Mouse (Mus musculus): ENCODE measurements around the gene Nars2.

Nars2 gene

DNA sequence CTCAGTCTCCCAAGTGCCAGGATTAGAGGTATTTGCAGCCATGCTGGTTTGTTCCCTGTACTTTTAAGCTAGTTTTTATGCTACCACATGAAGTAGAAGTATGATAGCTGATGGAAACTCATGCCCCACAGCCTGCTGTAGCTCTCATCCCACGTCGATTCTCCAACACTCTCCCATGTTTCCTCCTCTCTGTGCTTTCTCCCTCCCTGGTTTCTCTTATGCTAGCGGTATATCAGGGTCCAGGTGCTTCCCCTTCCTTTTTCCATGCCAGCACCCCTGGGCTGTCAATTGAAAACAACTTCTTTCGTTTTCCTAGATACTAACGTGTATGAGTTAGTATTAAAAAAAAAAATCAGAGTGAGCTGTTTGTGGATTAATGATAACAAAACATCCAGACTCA, 120.8 kb downstream of the Nars2 start:
- DNase-seq (ENCODE audit: low spot score), result no peak

- DNase-seq (ENCODE audit: low spot score), result peak; percentile 80
Measured at GRCm38 (mm10) chr7:97074974-97075373, 123.7 kb downstream of the Nars2 start.

DNA sequence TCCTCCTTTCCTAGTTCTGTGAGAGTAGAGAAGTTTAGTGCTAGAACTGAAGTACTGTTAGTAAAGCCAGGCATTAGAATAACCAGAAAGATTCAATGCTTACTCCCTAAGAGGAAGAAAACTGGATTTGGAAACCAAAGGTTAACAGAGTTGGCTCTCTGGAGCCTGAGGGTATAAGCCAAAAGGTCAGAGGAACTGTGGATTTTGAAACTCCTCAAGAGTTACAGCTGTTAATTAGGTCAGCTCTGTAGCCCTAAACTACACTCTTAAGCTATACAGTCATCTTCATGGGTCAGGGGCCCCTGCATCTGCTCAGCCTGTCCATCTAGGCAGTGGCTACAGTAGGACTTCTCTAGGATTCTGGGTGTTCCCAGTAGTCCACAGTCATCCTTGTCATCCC, 125.7 kb downstream of the Nars2 start:
- no peak for DNase-seq (ENCODE audit: low spot score)

DNA sequence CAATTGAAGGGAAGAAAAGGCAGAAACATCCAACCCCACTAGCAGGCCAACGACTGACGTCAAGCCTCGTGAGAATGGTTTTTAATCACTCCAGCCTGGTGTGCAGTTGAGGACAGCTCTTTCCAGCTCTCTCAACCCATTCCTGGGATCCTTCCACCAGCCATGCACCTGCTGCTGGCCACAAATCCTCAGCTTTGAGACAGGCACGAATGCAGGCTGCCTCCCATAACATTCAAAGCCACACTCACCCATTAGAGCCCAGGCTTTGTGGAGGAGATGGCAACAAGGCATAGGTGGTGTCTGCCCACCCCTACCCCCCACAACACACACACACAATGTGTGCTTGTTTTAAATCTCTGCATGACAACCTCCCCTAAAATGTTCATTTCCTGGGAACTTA, 127.4 kb downstream of the Nars2 start:
- DNase-seq (ENCODE audit: low spot score), result no peak

DNA sequence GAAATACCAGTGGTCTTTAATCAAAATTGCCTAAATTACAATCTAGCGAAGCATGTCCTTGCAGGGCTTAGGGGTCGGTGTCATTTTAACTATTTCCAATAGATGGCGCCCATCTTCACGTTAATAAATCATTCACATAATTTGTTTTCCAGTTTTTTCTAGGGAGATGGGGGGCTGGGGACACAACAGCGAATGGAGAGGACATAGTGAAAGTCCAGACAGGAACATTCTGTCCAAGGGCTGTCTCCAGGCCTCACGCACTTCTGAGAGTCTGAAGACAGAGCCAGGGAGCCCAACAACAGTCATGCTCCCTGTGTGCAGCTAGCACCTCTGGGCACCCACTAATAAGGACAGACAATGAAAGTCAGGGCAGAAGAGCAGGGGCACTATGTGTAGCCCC, 127.8 kb downstream of the Nars2 start:
- peak; percentile 62 for DNase-seq (ENCODE audit: low spot score)

DNA sequence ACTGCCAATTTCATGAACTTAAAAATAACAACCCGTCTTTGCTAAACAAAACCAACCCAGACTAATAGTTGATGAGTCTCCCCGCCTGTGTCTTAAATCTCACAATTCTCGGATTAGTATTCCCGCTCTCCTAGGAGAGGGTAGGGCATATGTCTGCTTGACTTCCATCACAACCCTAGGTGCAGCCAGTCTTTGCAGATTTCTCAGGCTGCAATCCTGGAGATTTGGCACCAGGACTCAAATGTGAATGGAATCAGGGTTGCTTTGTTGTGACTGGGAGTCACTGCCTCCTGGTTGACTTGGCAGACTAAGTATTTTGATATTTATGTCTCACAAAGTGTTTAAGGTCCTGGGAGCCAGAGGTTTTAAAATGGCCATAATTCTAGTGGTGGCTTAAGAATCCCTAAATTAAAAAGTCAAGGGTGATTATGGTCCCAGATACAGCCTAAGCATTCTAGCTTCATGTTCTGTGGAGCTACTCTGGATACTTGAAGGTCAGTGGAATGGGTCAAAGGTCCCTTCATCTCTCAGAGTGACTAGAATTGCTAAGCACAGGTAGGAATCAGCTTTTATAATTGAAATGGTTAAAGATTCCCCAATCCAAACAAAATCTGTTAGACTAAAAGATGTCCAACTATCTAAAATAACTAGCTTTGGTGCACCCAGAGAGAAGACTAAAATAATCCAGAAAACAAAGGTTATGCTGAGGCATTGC, 128.5 kb downstream of the Nars2 start:
- no peak for DNase-seq (ENCODE audit: low spot score)

GRCm38 (mm10) chr7:97080621-97081241, 129.4 kb downstream of the Nars2 start:
- no peak for DNase-seq (ENCODE audit: low spot score)

GRCm38 (mm10) chr7:97081242-97081958, 130.1 kb downstream of the Nars2 start, which contains the start of gene Gab2:
Gene Gab2, plus strand, starts transcription at chr7:97081586.
- DNase-seq (ENCODE audit: low spot score), result peak; percentile 75

DNA sequence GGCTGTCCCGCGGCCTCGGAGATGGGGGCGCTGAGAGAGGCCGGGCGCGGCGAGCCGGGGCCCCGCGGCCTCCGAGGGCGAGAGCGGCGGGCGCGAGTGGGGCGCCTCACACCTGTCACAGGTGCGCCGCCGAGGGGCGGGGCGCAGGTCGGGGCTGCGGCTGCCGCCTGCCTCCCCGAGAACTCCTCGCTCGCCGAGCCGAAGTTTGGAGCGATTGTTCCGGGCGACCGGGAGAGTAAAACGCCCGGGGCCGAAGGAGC, 130.6 kb downstream of the Nars2 start:
- DNase-seq (ENCODE audit: low spot score), result no peak

DNA sequence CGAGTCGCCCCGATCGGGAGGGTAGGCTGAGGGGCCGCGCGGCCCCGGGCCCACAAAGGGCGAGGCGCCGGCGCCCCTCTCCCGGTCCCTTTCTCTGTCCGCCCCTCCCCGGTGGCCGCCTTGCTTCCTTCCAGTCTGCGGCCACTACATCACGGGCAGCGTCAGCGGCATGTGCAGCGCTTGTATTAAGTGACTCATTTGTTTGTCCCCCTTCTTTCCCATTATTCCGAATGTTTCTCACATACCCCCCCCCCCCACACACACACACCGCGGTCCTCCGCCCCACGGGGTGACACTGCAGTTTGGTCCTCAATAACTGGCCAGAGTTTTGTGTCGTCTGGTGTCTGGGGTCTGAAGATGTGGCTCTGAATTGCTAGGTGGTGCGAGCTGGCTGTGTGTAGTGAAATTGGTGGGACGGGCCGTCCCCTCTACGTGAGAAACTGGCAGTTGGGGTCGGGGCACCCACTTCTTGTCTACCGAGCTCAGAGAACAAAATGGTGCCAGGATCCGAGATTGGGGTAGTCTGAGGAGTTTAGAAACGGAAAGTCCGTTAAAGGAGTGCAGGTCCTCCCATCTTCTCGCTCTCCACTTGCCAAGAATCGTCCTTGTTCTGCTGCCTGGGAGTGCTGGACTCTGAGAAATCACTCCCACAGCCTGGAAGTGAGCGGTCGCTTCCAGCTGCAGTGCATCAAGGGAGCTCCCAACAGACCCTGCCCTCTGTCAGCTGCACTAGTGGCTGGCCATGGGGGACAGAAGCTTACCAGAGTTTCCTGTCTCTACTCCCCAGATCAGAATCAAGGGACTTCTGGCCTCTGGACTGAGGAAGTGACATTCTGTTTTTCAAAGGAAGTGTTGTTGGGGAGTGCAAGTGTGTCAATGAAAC, 131.2 kb downstream of the Nars2 start:
- peak; percentile 77 for DNase-seq (ENCODE audit: low spot score)

GRCm38 (mm10) chr7:97083579-97083978, 132.3 kb downstream of the Nars2 start:
- no peak for DNase-seq (ENCODE audit: low spot score)

DNA sequence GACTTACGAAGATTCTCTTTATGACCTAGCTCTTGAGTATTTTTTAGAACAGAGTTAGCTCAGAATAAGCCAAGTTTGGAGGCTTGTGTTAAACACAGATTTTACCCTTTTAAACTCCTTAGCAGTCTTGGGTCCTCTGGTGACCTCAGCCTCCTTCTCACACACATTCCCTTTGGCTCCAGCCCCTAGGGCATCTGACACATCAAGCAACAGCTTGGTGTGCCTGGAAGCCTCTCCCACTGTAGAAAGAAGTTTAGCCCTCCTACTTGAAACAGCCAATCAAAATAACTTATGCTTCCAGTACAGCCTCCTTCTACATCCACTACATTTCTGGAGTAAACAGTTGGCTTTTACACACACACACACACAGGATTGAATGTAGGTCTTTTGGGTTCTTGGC, 132.9 kb downstream of the Nars2 start:
- DNase-seq (ENCODE audit: low spot score), result no peak

- DNase-seq (ENCODE audit: low spot score), result peak; percentile 38
Measured at GRCm38 (mm10) chr7:97085291-97085690, 134.0 kb downstream of the Nars2 start.

- no peak for DNase-seq (ENCODE audit: low spot score)
Measured at GRCm38 (mm10) chr7:97094241-97094640, 142.9 kb downstream of the Nars2 start.

DNA sequence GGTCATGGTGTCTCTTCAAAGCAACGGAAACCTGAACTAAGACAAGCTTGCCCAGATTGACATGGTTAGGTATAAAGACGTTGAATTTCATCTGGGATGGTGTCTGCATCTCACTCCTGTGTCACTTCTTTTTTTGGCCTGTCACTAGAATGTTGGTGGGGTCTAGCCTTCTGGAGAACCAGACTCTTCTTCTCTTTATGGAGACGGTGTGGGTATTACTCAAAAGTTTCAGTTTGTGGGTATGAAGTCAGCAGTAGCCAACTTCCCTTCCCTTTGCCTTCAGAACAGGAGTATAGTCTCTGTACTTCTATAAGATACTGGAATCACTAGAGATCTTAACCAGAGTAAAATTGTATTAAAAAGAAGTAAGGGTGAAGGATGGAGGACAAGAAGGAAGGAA, 156.8 kb downstream of the Nars2 start:
- no peak for DNase-seq (ENCODE audit: low spot score)

Data from MN1 (cell line).